8 mouse cellular contexts compared by ENCODE assay signal in the genomic region with DNA sequence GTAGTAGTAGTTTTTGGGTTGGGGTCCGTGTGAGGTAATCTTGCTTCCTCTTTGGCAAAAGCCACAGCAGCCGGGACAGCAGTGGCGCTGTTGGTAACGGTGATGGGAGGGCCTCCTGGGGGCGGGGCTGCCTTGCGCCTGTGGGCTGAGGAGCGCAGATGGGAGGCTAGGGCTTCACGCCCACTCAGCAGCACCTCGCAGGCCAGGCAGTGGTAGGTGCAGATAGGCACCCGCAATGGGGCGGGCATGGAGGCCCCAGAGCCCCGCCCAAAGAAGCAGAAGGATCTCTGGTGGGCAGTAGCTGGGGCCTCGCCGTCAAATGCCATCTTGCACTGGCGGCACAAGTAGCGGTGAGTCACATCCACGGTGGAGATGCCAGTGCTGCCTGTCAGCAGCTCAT. TPM values are rescaled to one million over a fixed set of nuclear protein-coding genes. Genes with fewer than 3 reads are reported as not detected.
DNase-seq lines count a peak whose midpoint lies in the region; ATAC-seq lines count a peak whose summit lies in the region.

No protein-coding gene starts in this region.

- peaks cover 41% of the 10 kb centered on the region for H3K4me1 ChIP-seq in forebrain, embryonic 14.5 days (ENCODE audit: control insufficient read depth, insufficient read depth, low read length)
- peaks cover 38% of the 10 kb centered on the region for H3K4me1 ChIP-seq in limb, embryonic 10.5 days
- H3K4me1 ChIP-seq in neural tube, embryonic 12.5 days = peaks cover 21% of the 10 kb centered on the region

- H3K9me3 ChIP-seq in forebrain, embryonic 14.5 days (replicated peaks; ENCODE audit: control insufficient read depth, low read length) = no peaks in the 10 kb centered on the region
- no peaks in the 10 kb centered on the region for H3K9me3 ChIP-seq in limb, embryonic 10.5 days (replicated peaks)
- no peaks in the 10 kb centered on the region for H3K9me3 ChIP-seq in neural tube, embryonic 12.5 days

- peak overlapping the region; percentile 40 for H3K9ac ChIP-seq in forebrain, embryonic 14.5 days (ENCODE audit: low read length)
- H3K9ac ChIP-seq in neural tube, embryonic 12.5 days = peak overlapping the region; percentile 30; the same call in 1 of the 2 replicates

- peak overlapping the region; percentile 38 for H3K4me2 ChIP-seq in forebrain, embryonic 14.5 days (ENCODE audit: low read length)
- peak overlapping the region; percentile 40 for H3K4me2 ChIP-seq in neural tube, embryonic 12.5 days (replicated peaks)

- peak overlapping the region; percentile 63 for H3K27ac ChIP-seq in forebrain, embryonic 14.5 days (ENCODE audit: low read depth, low read length)
- peak overlapping the region; percentile 47 for H3K27ac ChIP-seq in limb, embryonic 10.5 days
- H3K27ac ChIP-seq in neural tube, embryonic 12.5 days = no peak overlapping the region; the same call in 1 of the 2 replicates

- peak overlapping the region; percentile 8; the same call in 1 of the 2 replicates for H3K4me3 ChIP-seq in forebrain, embryonic 14.5 days (ENCODE audit: low read depth, low read length)
- H3K4me3 ChIP-seq in limb, embryonic 10.5 days = peak overlapping the region; percentile 33
- H3K4me3 ChIP-seq in neural tube, embryonic 12.5 days = no peak overlapping the region

- peak; percentile 68 for ATAC-seq in forebrain, embryonic 14.5 days
- ATAC-seq in neural tube, embryonic 12.5 days (ENCODE audit: low FRiP score, low read depth) = peak; percentile 67

- no peaks in the 10 kb centered on the region for H3K27me3 ChIP-seq in forebrain, embryonic 14.5 days (replicated peaks; ENCODE audit: control insufficient read depth, insufficient read depth, low read length)
- peaks cover 37% of the 10 kb centered on the region for H3K27me3 ChIP-seq in limb, embryonic 10.5 days (ENCODE audit: low read depth, poor library complexity, severe bottlenecking)
- no peaks in the 10 kb centered on the region for H3K27me3 ChIP-seq in neural tube, embryonic 12.5 days (replicated peaks)

- peaks cover 75% of the 10 kb centered on the region for H3K36me3 ChIP-seq in forebrain, embryonic 14.5 days (ENCODE audit: control insufficient read depth, insufficient read depth, low read length)
- H3K36me3 ChIP-seq in limb, embryonic 10.5 days = peaks cover 30% of the 10 kb centered on the region
- H3K36me3 ChIP-seq in neural tube, embryonic 12.5 days = peaks cover 53% of the 10 kb centered on the region

- 27% methylated on average over 15 of the region's 17 CpGs for WGBS in forebrain, embryonic 14.5 days
- 17% methylated on average over 17 of the region's 17 CpGs for WGBS in limb, embryonic 10.5 days
- WGBS in neural tube, embryonic 12.5 days = 15% methylated on average over 17 of the region's 17 CpGs

- peak; percentile 35 for DNase-seq in adrenal gland, adult 2 months
- DNase-seq in adrenal gland, postnatal 4 days (ENCODE audit: low spot score in 2 of 2) = no peak
- peak; percentile 72 for DNase-seq in right cerebral cortex, postnatal 36 days (ENCODE audit: low spot score in 2 of 2)
- DNase-seq in right cerebral cortex, postnatal 25 days = no peak
- peak; percentile 67 for DNase-seq in forebrain, embryonic 14.5 days (ENCODE audit: low spot score)
- DNase-seq in limb, embryonic 10.5 days (ENCODE audit: low spot score) = peak; percentile 60
- no peak for DNase-seq in urinary bladder, adult 18-20 months (ENCODE audit: low spot score in 2 of 2)

RNA-seq across cellular contexts. Expression of a gene that starts 29.5 kb away (rescaled TPM):
- total RNA-seq in adrenal gland, adult 2 months (2021) = 1 to 10 TPM; 6.3 to 7.3 TPM
- polyA plus RNA-seq in adrenal gland, adult 2 months (2012; rRNA removed) = 3.0 and 4.2 TPM in 2 replicates
- total RNA-seq in adrenal gland, postnatal 4 days (2021) = 10 to 100 TPM; 11.9 to 13.5 TPM
- polyA plus RNA-seq in forebrain, embryonic 14.5 days (2014; fragmentation: Nextera tagmentation; extraction: Ambion mirVana) = 8.5 and 12.0 TPM in 2 replicates
- polyA plus RNA-seq in limb, embryonic 10.5 days (2016; fragmentation: Nextera tagmentation; extraction: Ambion mirVana) = 4.1 and 5.6 TPM in 2 replicates
- 29.4 and 34.4 TPM in 2 replicates for polyA plus RNA-seq in neural tube, embryonic 12.5 days (2016; fragmentation: Nextera tagmentation; extraction: Ambion mirVana)

RNA-seq across cellular contexts. Expression of a gene that starts 32.0 kb away (rescaled TPM):
- total RNA-seq in adrenal gland, adult 2 months (2021) = 10 to 100 TPM; 11.6 to 21.6 TPM
- 6.0 and 6.7 TPM in 2 replicates for polyA plus RNA-seq in adrenal gland, adult 2 months (2012; rRNA removed)
- 10 to 100 TPM; 21.0 to 21.3 TPM for total RNA-seq in adrenal gland, postnatal 4 days (2021)
- polyA plus RNA-seq in forebrain, embryonic 14.5 days (2014; fragmentation: Nextera tagmentation; extraction: Ambion mirVana) = 44.4 and 47.2 TPM in 2 replicates
- 22.0 and 25.6 TPM in 2 replicates for polyA plus RNA-seq in limb, embryonic 10.5 days (2016; fragmentation: Nextera tagmentation; extraction: Ambion mirVana)
- 25.7 and 26.5 TPM in 2 replicates for polyA plus RNA-seq in neural tube, embryonic 12.5 days (2016; fragmentation: Nextera tagmentation; extraction: Ambion mirVana)

RNA-seq across cellular contexts. Expression of a gene that starts 43.8 kb away (rescaled TPM):
- 10 to 100 TPM; 21.9 to 24.8 TPM for total RNA-seq in adrenal gland, adult 2 months (2021)
- 27.3 and 30.3 TPM in 2 replicates for polyA plus RNA-seq in adrenal gland, adult 2 months (2012; rRNA removed)
- 10 to 100 TPM; 30.3 to 34.0 TPM for total RNA-seq in adrenal gland, postnatal 4 days (2021)
- 8.1 and 9.2 TPM in 2 replicates for polyA plus RNA-seq in forebrain, embryonic 14.5 days (2014; fragmentation: Nextera tagmentation; extraction: Ambion mirVana)
- polyA plus RNA-seq in limb, embryonic 10.5 days (2016; fragmentation: Nextera tagmentation; extraction: Ambion mirVana) = 10.6 and 12.5 TPM in 2 replicates
- 7.6 and 12.0 TPM in 2 replicates for polyA plus RNA-seq in neural tube, embryonic 12.5 days (2016; fragmentation: Nextera tagmentation; extraction: Ambion mirVana)

RNA-seq across cellular contexts. Expression of a gene that starts 47.4 kb away (rescaled TPM):
- 10 to 100 TPM; 36.0 TPM for total RNA-seq in adrenal gland, adult 2 months (2021)
- 2.7 and 2.9 TPM in 2 replicates for polyA plus RNA-seq in adrenal gland, adult 2 months (2012; rRNA removed)
- total RNA-seq in adrenal gland, postnatal 4 days (2021) = 10 to 100 TPM; 44.2 to 47.5 TPM
- polyA plus RNA-seq in forebrain, embryonic 14.5 days (2014; fragmentation: Nextera tagmentation; extraction: Ambion mirVana) = 64.1 and 72.0 TPM in 2 replicates
- 97.5 and 98.1 TPM in 2 replicates for polyA plus RNA-seq in limb, embryonic 10.5 days (2016; fragmentation: Nextera tagmentation; extraction: Ambion mirVana)
- polyA plus RNA-seq in neural tube, embryonic 12.5 days (2016; fragmentation: Nextera tagmentation; extraction: Ambion mirVana) = 64.1 and 69.1 TPM in 2 replicates

RNA-seq across cellular contexts. Expression of a gene that starts 54.1 kb away (rescaled TPM):
- 1 to 10 TPM; 2.5 to 3.0 TPM for total RNA-seq in adrenal gland, adult 2 months (2021)
- 4.0 and 6.8 TPM in 2 replicates for polyA plus RNA-seq in adrenal gland, adult 2 months (2012; rRNA removed)
- total RNA-seq in adrenal gland, postnatal 4 days (2021) = 10 to 100 TPM; 11.9 to 14.8 TPM
- 24.1 and 28.9 TPM in 2 replicates for polyA plus RNA-seq in forebrain, embryonic 14.5 days (2014; fragmentation: Nextera tagmentation; extraction: Ambion mirVana)
- 0.03 and 0.08 TPM in 2 replicates for polyA plus RNA-seq in limb, embryonic 10.5 days (2016; fragmentation: Nextera tagmentation; extraction: Ambion mirVana)
- 12.3 and 13.8 TPM in 2 replicates for polyA plus RNA-seq in neural tube, embryonic 12.5 days (2016; fragmentation: Nextera tagmentation; extraction: Ambion mirVana)

Comparison
In these comparisons a context has a peak if more than half of its experiments do, and no peak if none do; other contexts are left out.
1. DNase-seq: peak in adrenal gland, adult 2 months (single experiment), right cerebral cortex, postnatal 36 days (2 of 2), forebrain, embryonic 14.5 days (single experiment) and limb, embryonic 10.5 days (single experiment); none in adrenal gland, postnatal 4 days (0 of 2), right cerebral cortex, postnatal 25 days (single experiment) and urinary bladder, adult 18-20 months (0 of 2).